In genomic region chr14:25472981-25473649, GRCm38 (mm10) we compare ENCODE assay signal across 8 mouse cellular contexts. TPM values are rescaled to one million over a fixed set of nuclear protein-coding genes. Genes with fewer than 3 reads are reported as not detected.
A peak's percentile ranks its signal among the peaks of the same experiment; 100 is the strongest.
DNase-seq lines count a peak whose midpoint lies in the region; ATAC-seq and TF ChIP-seq lines count a peak whose summit lies in the region.

No protein-coding gene starts in this region.

- no peaks in the 10 kb centered on the region for H3K27me3 ChIP-seq in forebrain, embryonic 12.5 days
- H3K27me3 ChIP-seq in intestine, embryonic 16.5 days (replicated peaks; ENCODE audit: control insufficient read depth, insufficient read depth, low read length): no peaks in the 10 kb centered on the region
- no peaks in the 10 kb centered on the region for H3K27me3 ChIP-seq in spleen, adult 2 months (ENCODE audit: control insufficient read depth, insufficient read depth, low read length)

- H3K4me3 ChIP-seq in gastrocnemius, adult 2 months: peak overlapping the region; percentile 15; the same call in 1 of the 2 replicates
- no peak overlapping the region for H3K4me3 ChIP-seq in forebrain, embryonic 12.5 days (replicated peaks)
- H3K4me3 ChIP-seq in intestine, embryonic 16.5 days (ENCODE audit: low read length): no peak overlapping the region
- H3K4me3 ChIP-seq in lung, adult 2 months (replicated peaks; ENCODE audit: extremely low read depth, low read depth, low read length): no peak overlapping the region
- H3K4me3 ChIP-seq in spleen, adult 2 months (ENCODE audit: extremely low read depth, insufficient read depth, insufficient read length): no peak overlapping the region

- H3K4me2 ChIP-seq in forebrain, embryonic 12.5 days: no peak overlapping the region
- no peak overlapping the region for H3K4me2 ChIP-seq in intestine, embryonic 16.5 days (ENCODE audit: low read depth, low read length)

- WGBS in forebrain, embryonic 12.5 days: 49% methylated on average over 6 of the region's 6 CpGs
- WGBS in intestine, embryonic 16.5 days: 51% methylated on average over 6 of the region's 6 CpGs
- 26% methylated on average over 6 of the region's 6 CpGs for WGBS in lung, adult 2 months
- 9% methylated on average over 6 of the region's 6 CpGs for WGBS in spleen, adult 2 months

- H3K9me3 ChIP-seq in forebrain, embryonic 12.5 days: no peaks in the 10 kb centered on the region
- H3K9me3 ChIP-seq in intestine, embryonic 16.5 days (ENCODE audit: control insufficient read depth, low read length): no peaks in the 10 kb centered on the region

- H3K27ac ChIP-seq in gastrocnemius, adult 2 months: peak overlapping the region; percentile 92
- H3K27ac ChIP-seq in forebrain, embryonic 12.5 days: peak overlapping the region; percentile 42; the same call in 1 of the 2 replicates
- H3K27ac ChIP-seq in intestine, embryonic 16.5 days (ENCODE audit: low read length): peak overlapping the region; percentile 85
- H3K27ac ChIP-seq in spleen, adult 2 months (ENCODE audit: insufficient read depth, low read length): peak overlapping the region; percentile 93

- DNase-seq in gastrocnemius, adult 2 months: peak; percentile 68
- DNase-seq in gastrocnemius, adult 8-10 months (ENCODE audit: low spot score in 2 of 2): no peak
- peak; percentile 34 for DNase-seq in lung, adult 2 months
- peak; percentile 60 to 78 for DNase-seq in spleen, adult 2 months (ENCODE audit: low read depth in 1 of 2, low spot score in 2 of 2)
- DNase-seq in cerebellum, adult 11-12 months: no peak
- no peak for DNase-seq in layer of hippocampus, postnatal 14 days (ENCODE audit: low spot score in 2 of 2)

- intact Hi-C loops in gastrocnemius, adult 2 months (cut with DNase I): no loop called here

- H3K36me3 ChIP-seq in forebrain, embryonic 12.5 days (replicated peaks): 0 out of 2 replicates have a peak, but pooled peaks cover 7% of the 10 kb centered on the region
- H3K36me3 ChIP-seq in intestine, embryonic 16.5 days (ENCODE audit: control insufficient read depth, insufficient read depth, low read length): no peaks in the 10 kb centered on the region
- H3K36me3 ChIP-seq in spleen, adult 2 months (ENCODE audit: control insufficient read depth, insufficient read depth, low read length): no peaks in the 10 kb centered on the region

- no peak for TF ChIP-seq CTCF in gastrocnemius, adult 2 months (IDR thresholded peaks at IDR 0.05)
- TF ChIP-seq CTCF in lung, adult 2 months (IDR thresholded peaks at IDR 0.05; ENCODE audit: insufficient read depth, low read length): no peak
- TF ChIP-seq CTCF in spleen, adult 2 months (IDR thresholded peaks at IDR 0.05; ENCODE audit: extremely low read depth, insufficient read depth, insufficient read length, insufficient replicate concordance): no peak

- H3K4me1 ChIP-seq in forebrain, embryonic 12.5 days: peaks cover 100% of the 10 kb centered on the region
- H3K4me1 ChIP-seq in intestine, embryonic 16.5 days (ENCODE audit: control insufficient read depth, insufficient read depth, low read length): peaks cover 78% of the 10 kb centered on the region
- peaks cover 67% of the 10 kb centered on the region for H3K4me1 ChIP-seq in lung, adult 2 months (ENCODE audit: control insufficient read depth, insufficient read depth, low read length)
- peaks cover 83% of the 10 kb centered on the region for H3K4me1 ChIP-seq in spleen, adult 2 months (ENCODE audit: control insufficient read depth, insufficient read depth, insufficient read length)

- ATAC-seq in forebrain, embryonic 12.5 days (ENCODE audit: low FRiP score): no peak
- ATAC-seq in intestine, embryonic 16.5 days: peak; percentile 26

- TF ChIP-seq POLR2A in lung, adult 2 months (IDR thresholded peaks at IDR 0.05; ENCODE audit: borderline replicate concordance, extremely low read depth, low read depth, low read length): no peak
- TF ChIP-seq POLR2A in spleen, adult 2 months (IDR thresholded peaks at IDR 0.05; ENCODE audit: low read depth, low read length): no peak

- H3K9ac ChIP-seq in forebrain, embryonic 12.5 days: no peak overlapping the region
- H3K9ac ChIP-seq in intestine, embryonic 16.5 days (ENCODE audit: low read depth, low read length): peak overlapping the region; percentile 52

RNA-seq across cellular contexts. Expression of gene Zmiz1, which starts 14.1 kb away (rescaled TPM):
- total RNA-seq in gastrocnemius, adult 2 months (2021): 10 to 100 TPM; 27.4 to 34.5 TPM
- total RNA-seq in gastrocnemius, adult 8-10 months (2022): 10 to 100 TPM; 18.5 to 28.7 (median 21.8) TPM
- polyA plus RNA-seq in forebrain, embryonic 12.5 days (2016; fragmentation: Nextera tagmentation; extraction: Ambion mirVana): 64.1 and 68.3 TPM in 2 replicates
- 21.2 and 22.3 TPM in 2 replicates for polyA plus RNA-seq in intestine, embryonic 16.5 days (2015; fragmentation: Nextera tagmentation; extraction: Ambion mirVana)
- polyA plus RNA-seq in lung, adult 2 months (2012; rRNA removed): 51.6 and 52.6 TPM in 2 replicates
- 48.1 and 48.5 TPM in 2 replicates for polyA plus RNA-seq in spleen, adult 2 months (2012; rRNA removed)
- total RNA-seq in layer of hippocampus, postnatal 14 days (2021): 100 to 1,000 TPM; 104 to 105 TPM

Comparison
In these comparisons a context has a peak if more than half of its experiments do, and no peak if none do; other contexts are left out.
1. DNase-seq: peak in gastrocnemius, adult 2 months (single experiment), lung, adult 2 months (single experiment) and spleen, adult 2 months (2 of 2); none in gastrocnemius, adult 8-10 months (0 of 2), cerebellum, adult 11-12 months (single experiment) and layer of hippocampus, postnatal 14 days (0 of 2).
2. H3K27ac ChIP-seq: peak in every context shown above with its lines; median percentile 93 in spleen, adult 2 months; 92 in gastrocnemius, adult 2 months; 85 in intestine, embryonic 16.5 days; 42 in forebrain, embryonic 12.5 days.